Mouse (Mus musculus) neutrophil, adult 5-6 weeks (primary cell): Measurements from ENCODE around the gene Trnau1ap. TPM values are rescaled to one million over a fixed set of nuclear protein-coding genes. Genes with fewer than 3 reads are reported as not detected.

Experiments used
- ATAC-seq: fragments of 151-379, 151-347 bp; 2 replicates; pipeline ENCODE4 v1.8.0; 2017; ENCODE audit warnings: mild to moderate bottlenecking, moderate TSS enrichment; ENCODE audit not compliant: insufficient number of reproducible peaks, poor library complexity, low FRiP score, severe bottlenecking; ENCODE audit errors: extremely low read depth
- total RNA-seq: library from RNA; stranded (forward); fragments of 200-1000 nt; gene quantifications from 2 replicates; pipeline ENCODE4 v1.2.3, GENCODE M21; 2017

Trnau1ap gene
- total RNA-seq, 1 experiment from 2014 or later = 24.9 TPM

DNA sequence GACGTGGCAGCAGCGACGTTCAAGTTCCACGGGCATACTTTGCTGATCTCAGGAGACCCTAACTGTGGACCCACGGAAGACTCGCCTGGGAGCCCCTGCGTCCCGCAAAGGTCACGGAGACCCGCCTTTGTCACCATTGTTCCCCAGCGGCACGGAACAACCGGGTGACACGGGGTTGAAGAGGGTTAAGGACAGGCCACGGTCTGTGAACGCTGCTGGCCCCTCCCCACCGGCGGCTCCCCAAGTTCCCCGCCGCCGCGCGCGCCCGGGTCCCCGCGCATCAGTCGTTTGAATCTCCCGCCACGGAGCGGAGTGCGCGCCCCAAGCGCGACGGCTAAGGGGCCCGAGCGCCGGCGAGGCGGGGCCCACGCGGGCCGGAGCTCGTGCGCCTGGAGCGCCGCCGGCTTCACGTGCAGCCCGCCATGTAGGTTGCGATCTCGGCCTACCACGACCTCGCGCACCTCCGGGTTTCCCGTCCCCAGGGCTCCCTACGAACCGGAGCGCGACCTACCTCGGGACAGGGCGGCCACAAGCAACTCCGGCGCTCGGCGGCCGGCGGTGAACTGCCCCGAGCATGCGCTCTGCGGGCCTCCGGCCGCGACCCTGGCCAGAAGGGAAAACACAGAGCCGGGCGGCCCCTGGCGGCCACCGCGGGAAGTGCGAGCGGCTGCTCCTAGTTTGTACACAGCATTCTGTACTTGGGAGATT, 16.0 kb upstream of the Trnau1ap start:
- peak; percentile 69 for ATAC-seq

- ATAC-seq = no peak
These were observed 15.2 kb upstream of the Trnau1ap start for GRCm38 (mm10) chr4:132344403-132345134.

DNA sequence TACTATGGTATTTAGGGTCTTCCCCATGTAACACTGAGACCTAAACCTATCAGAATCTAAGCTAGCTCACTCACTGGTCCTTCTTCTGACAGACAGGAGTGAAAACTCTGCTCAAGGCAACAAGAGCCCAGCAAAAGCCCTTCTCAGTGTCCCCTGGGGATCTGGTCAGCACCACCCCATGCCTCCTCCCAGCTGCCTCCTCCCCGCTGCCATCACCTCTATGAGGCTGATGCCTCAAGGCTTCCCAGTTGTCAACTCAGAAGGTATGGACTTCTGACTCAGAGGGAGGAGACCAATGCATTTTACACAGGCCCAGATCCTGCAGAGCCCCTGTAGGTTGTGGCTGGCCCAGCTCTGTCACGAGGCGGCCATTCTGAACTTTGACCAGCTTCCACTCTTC, 12.1 kb upstream of the Trnau1ap start:
- ATAC-seq = no peak

GRCm38 (mm10) chr4:132338943-132339342, 9.6 kb upstream of the Trnau1ap start:
- no peak for ATAC-seq

- ATAC-seq = no peak
These were observed 3.5 kb upstream of the Trnau1ap start for GRCm38 (mm10) chr4:132332880-132333279.

- ATAC-seq = no peak
These were observed 2.6 kb upstream of the Trnau1ap start for GRCm38 (mm10) chr4:132331960-132332359.

DNA sequence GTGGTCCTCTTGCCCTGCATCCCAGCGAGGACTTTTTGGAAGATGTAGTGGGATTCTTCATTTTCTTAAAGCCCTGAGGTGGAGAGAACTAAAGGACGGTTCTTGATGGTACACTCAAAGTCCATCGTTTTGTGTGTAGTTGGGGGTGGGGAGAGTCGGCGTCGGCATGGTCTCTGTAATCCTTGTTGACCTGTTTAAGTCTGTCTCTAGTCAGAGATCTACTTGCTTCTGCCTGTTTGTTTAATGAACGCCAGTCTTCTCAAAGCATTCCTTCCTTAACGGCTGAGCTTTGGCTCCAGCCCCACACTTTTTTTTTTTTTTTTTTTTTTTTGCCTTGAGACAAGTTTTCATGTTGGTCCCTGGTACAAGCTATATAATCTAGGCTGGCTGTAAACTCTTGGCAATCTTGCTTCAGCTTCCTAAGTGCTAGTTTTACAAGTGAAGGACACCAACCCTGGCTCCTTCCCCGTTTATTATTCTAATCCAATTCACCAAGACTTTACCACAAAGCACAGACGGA, 557 bp upstream of the Trnau1ap start:
- no peak for ATAC-seq

- ATAC-seq = no peak
These were observed 851 bp downstream of the Trnau1ap start for GRCm38 (mm10) chr4:132328391-132328982.

GRCm38 (mm10) chr4:132326481-132326880, 2.9 kb downstream of the Trnau1ap start:
- ATAC-seq = no peak

GRCm38 (mm10) chr4:132315711-132316110, 13.6 kb downstream of the Trnau1ap start:
- ATAC-seq = no peak

GRCm38 (mm10) chr4:132312627-132313026, 16.7 kb downstream of the Trnau1ap start:
- ATAC-seq = no peak

GRCm38 (mm10) chr4:132311801-132312200, 17.5 kb downstream of the Trnau1ap start:
- no peak for ATAC-seq

- no peak for ATAC-seq
These were observed 18.1 kb downstream of the Trnau1ap start for GRCm38 (mm10) chr4:132311209-132311608.

DNA sequence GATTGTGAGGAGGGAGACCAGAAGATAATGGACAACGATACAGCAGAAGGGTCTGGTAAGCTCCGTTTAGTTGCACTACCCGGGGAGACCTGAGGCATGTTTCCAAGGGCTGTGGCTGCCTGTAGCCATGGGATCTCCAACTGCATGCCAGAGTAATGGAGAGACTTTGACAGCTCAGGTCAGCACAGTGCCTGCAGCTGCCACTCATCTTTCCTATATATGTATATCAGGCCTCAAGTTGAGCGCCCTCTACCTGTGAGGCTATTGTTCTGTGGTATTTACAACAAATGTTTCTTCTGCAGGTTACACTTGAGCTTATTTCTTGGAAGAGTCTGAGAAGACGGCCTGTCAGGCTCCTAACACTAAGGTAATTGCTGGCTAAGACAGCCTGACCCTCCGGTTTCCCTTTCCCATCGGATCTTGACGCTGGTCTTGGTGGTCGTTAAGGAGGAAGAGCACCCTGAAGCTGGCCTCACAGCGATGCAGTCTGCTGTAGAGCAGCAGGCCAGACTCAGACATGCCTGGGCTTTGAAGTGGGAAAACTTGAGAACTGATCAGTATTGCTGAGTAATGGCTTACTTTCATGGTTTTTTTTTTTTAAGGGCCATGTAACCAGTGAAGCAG, 19.4 kb downstream of the Trnau1ap start:
- peak; percentile 42; the same call in 1 of the 2 replicates for ATAC-seq

DNA sequence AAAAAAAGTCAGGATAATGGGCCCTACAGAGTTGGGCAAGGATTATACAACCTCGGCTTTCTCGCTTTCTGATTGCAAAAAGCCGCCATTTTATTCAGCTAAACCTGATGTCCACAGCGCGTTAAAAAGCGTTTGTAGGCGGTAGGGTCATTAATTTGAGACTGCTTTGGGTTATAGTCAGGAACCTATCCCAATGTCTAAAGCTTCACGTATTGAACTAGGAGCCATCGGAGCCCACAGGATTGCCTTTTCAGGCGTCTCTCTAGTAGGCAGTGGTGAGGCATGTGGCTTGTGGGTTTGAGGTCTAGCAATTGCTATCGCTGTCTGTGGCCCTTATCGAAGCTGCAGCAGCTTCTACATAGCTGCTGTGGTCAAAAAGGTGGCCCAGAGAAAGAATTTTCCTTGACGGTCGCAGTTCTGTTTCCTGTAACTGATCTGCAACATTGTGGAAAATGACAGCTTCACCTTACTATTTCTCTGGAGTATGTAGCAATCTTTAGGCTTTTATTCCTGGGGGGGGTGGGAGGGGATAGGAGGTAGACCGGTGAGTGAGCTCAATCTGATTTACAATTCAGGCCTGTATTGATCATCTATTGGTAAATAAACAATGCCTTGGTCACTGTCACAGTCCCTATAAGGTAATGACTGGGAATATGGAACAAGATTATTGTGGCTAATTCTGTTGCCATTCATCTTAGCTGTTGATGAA, 20.0 kb downstream of the Trnau1ap start:
- no peak for ATAC-seq

GRCm38 (mm10) chr4:132308437-132309139, 20.8 kb downstream of the Trnau1ap start:
- ATAC-seq = peak; percentile 98

DNA sequence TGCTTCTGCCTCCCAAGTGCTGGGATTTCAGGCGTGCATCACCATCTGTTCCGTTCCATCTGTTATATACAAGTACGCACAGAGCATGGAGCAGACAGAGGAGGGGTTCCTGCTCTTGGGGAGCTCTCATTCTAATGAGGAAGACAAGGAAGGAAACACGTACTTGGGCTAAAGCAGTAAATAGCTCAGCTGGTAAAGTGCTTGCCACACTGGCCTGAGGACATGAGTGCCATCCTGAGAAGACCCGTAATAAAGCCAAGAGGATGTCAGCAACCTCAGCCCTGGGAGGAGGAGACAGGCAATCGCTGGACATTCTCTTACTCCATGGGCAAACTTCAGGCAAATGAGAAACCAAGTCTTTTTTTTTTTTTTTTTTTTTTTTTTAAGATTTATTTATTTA, 23.3 kb downstream of the Trnau1ap start:
- ATAC-seq = no peak

DNA sequence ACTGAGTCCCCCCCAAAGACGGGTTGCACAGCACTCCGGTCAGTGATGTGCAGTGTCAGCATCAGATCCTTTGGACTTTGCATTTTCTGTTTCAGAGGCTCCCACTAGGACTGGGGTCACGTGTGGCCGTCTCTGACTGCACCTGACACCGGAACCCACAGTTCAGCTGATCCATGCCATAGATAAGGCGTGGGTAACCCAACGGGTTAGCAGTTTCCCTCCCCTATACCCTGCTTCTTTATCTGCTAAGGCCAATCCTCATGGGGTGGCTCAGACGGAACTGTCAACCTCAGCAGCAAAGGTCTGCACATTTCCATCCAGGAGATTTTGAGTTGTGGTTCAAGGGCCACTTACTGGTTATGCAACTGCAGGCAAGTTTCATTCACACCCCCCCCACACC, 24.1 kb downstream of the Trnau1ap start:
- ATAC-seq = no peak
